Mouse (Mus musculus): ENCODE measurements around the gene Pola2.

DNA sequence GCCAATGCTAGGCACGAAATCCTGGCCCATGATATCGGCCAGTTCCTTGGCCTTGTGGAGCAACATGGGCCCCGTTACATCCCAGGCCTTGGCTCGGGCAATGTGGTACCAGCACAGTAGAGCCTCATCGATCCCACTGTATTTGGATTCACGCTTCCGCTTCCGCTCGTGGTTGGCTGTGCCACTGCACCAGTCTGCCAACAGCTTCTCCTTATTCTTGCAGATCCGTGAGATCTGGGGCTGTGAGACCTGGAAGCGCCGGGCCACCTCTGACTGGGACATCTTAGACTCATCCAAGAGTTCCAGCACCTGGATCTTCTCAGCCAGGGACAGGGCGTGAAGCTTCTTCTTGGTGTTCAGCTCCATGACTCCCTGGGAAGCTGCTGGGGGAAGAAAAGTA is 71.3 kb downstream of the Pola2 start:
- no peak for TF ChIP-seq POLR2A (IDR thresholded peaks at IDR 0.05; ENCODE audit: low read depth, low read length)
- no peak for TF ChIP-seq CTCF (IDR thresholded peaks at IDR 0.05; ENCODE audit: extremely low read depth, insufficient read length, insufficient replicate concordance, low read depth, low read length)

Data from small intestine, adult 2 months (tissue).